In the genomic region with DNA sequence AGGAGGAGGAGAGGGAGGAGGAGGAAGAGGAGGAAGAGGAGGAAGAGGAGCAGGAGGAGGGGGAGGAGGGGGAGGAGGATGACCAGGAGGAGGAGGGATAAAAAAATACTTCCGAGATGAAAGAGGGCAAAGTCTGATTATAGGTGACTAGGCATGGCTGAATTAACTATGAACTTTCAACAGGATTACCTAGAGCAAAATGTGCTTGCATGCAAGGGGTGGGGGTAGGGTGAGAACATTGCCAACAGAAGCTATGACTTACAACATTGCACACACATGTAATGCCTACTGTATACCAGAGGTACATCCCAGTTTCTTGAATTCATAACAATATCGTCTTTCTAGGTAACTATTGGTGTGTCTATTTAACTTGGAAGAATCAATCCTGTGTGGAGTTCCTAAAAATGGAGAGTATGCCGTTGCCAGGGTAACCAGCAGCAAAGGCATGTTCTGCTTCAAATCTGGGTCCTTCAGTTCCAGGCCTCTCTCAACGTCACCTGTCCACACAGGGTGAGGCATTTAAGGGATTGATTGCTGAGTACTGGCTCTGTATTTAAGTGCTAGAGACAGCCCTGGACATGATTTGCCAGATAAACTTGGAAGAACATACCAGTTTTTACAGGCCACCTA, we compare ENCODE assay signal across 31 mouse cellular contexts. TPM values are rescaled to one million over a fixed set of nuclear protein-coding genes. Genes with fewer than 3 reads are reported as not detected.
DNase-seq lines count a peak whose midpoint lies in the region; ATAC-seq and TF ChIP-seq lines count a peak whose summit lies in the region.
"Had no signal": no experiment of that assay in that cellular context is flagged by ENCODE, and none has a peak within 500 bp of the region (broad histone marks: within the 10 kb centered on the region; RNA-seq: fewer than 3 reads in every experiment).

No protein-coding gene starts in this region.

- TF ChIP-seq CTCF in kidney, postnatal 0 days (IDR thresholded peaks at IDR 0.05; ENCODE audit: low read depth), result no peak
- TF ChIP-seq CTCF in liver, adult 2 months (IDR thresholded peaks at IDR 0.05; ENCODE audit: low read depth, low read length), result no peak
- no peak for TF ChIP-seq CTCF in small intestine, adult 2 months (IDR thresholded peaks at IDR 0.05; ENCODE audit: extremely low read depth, insufficient read length, insufficient replicate concordance, low read depth, low read length)

- ATAC-seq in frontal cortex, adult (ENCODE audit: low TSS enrichment), result peak; percentile 78
- no peak for ATAC-seq in kidney, postnatal 0 days (replicated peaks; ENCODE audit: low FRiP score, low read depth)
- ATAC-seq: hindbrain, embryonic 16.5 days; liver, embryonic 12.5 days had no signal

- WGBS in kidney, postnatal 0 days, result 80% methylated on average over 4 of the region's 4 CpGs
- 22% methylated on average over 4 of the region's 4 CpGs for WGBS in liver, adult 2 months
- WGBS in small intestine, adult 2 months, result 57% methylated on average over 4 of the region's 4 CpGs

- H3K9me3 ChIP-seq in kidney, postnatal 0 days (replicated peaks; ENCODE audit: low read length), result no peaks in the 10 kb centered on the region
- H3K9me3 ChIP-seq: embryonic facial prominence, embryonic 13.5 days; forebrain, embryonic 12.5 days; heart, embryonic 10.5 days; midbrain, embryonic 10.5 days; neural tube, embryonic 12.5 days had no signal

- no peak for TF ChIP-seq POLR2A in liver, adult 2 months (IDR thresholded peaks at IDR 0.05; ENCODE audit: extremely low read depth, insufficient read depth, low read length)
- TF ChIP-seq POLR2A in small intestine, adult 2 months (IDR thresholded peaks at IDR 0.05; ENCODE audit: low read depth, low read length), result no peak

- no peaks in the 10 kb centered on the region for H3K27me3 ChIP-seq in kidney, postnatal 0 days (ENCODE audit: insufficient read depth, low read length)
- no peaks in the 10 kb centered on the region for H3K27me3 ChIP-seq in liver, adult 2 months (ENCODE audit: control insufficient read depth, insufficient read depth, low read length)
- H3K27me3 ChIP-seq in small intestine, adult 2 months (ENCODE audit: control insufficient read depth, insufficient read depth, low read length), result no peaks in the 10 kb centered on the region
- H3K27me3 ChIP-seq: embryonic facial prominence, embryonic 13.5 days; forebrain, embryonic 12.5 days; liver, embryonic 12.5 days; neural tube, embryonic 12.5 days had no signal

- no peak for DNase-seq in frontal cortex, postnatal 25 days (ENCODE audit: low spot score in 2 of 2)
- peak; percentile 6 for DNase-seq in kidney, postnatal 0 days (ENCODE audit: low spot score)
- DNase-seq in kidney, postnatal 10 days, result no peak
- peak; percentile 89 for DNase-seq in liver, adult 2 months (ENCODE audit: extremely low read depth, low read depth, low spot score)
- DNase-seq in liver, result no peak
- DNase-seq: adrenal gland, postnatal 10 days; cerebellum, adult 2 months; cerebellum, postnatal 25 days; embryo, embryonic 11 days; gastrocnemius, postnatal 10 days; kidney, adult 11 months; lung, adult 18-20 months; lung, postnatal 10 days; thymus, adult 2 months; thymus, postnatal 4 days had no signal

- no peak overlapping the region for H3K4me3 ChIP-seq in kidney, postnatal 0 days (replicated peaks; ENCODE audit: low read depth, low read length)
- peak overlapping the region; percentile 61 for H3K4me3 ChIP-seq in liver, adult 2 months (ENCODE audit: insufficient read depth, low read depth, low read length)
- peak overlapping the region; percentile 27; the same call in 1 of the 2 replicates for H3K4me3 ChIP-seq in small intestine, adult 2 months (ENCODE audit: low read depth, low read length)
- H3K4me3 ChIP-seq: embryonic facial prominence, embryonic 13.5 days; erythroblast, embryonic 14.5 days; forebrain, embryonic 12.5 days; heart, embryonic 10.5 days; layer of hippocampus, adult 2 months; left cerebral cortex, adult 2 months; liver, embryonic 12.5 days; midbrain, embryonic 10.5 days; neural tube, embryonic 12.5 days had no signal

- H3K36me3 ChIP-seq in kidney, postnatal 0 days (ENCODE audit: insufficient read depth, low read length), result no peaks in the 10 kb centered on the region
- peaks cover 28% of the 10 kb centered on the region for H3K36me3 ChIP-seq in liver, adult 2 months (ENCODE audit: control insufficient read depth, insufficient read depth, low read length)
- H3K36me3 ChIP-seq in small intestine, adult 2 months (ENCODE audit: control insufficient read depth, insufficient read depth, low read length), result no peaks in the 10 kb centered on the region; the same call in 1 of the 2 replicates
- H3K36me3 ChIP-seq: embryonic facial prominence, embryonic 13.5 days; forebrain, embryonic 12.5 days; heart, embryonic 10.5 days; liver, embryonic 12.5 days; midbrain, embryonic 10.5 days; neural tube, embryonic 12.5 days had no signal

- no peak overlapping the region for H3K9ac ChIP-seq in kidney, postnatal 0 days (ENCODE audit: low read depth, low read length)
- peak overlapping the region; percentile 77 for H3K9ac ChIP-seq in liver, adult 2 months (ENCODE audit: low read depth, low read length)
- H3K9ac ChIP-seq: embryonic facial prominence, embryonic 13.5 days; forebrain, embryonic 12.5 days; liver, embryonic 12.5 days; neural tube, embryonic 12.5 days had no signal

- H3K4me1 ChIP-seq in kidney, postnatal 0 days (replicated peaks; ENCODE audit: insufficient read depth, low read length), result no peaks in the 10 kb centered on the region
- H3K4me1 ChIP-seq in liver, adult 2 months (ENCODE audit: control insufficient read depth, insufficient read depth, low read length), result peaks cover 35% of the 10 kb centered on the region
- H3K4me1 ChIP-seq in small intestine, adult 2 months (ENCODE audit: control insufficient read depth, insufficient read depth, insufficient read length, low read length), result peaks cover 33% of the 10 kb centered on the region; the same call in 1 of the 2 replicates
- H3K4me1 ChIP-seq: embryonic facial prominence, embryonic 13.5 days; forebrain, embryonic 12.5 days; heart, embryonic 10.5 days; liver, embryonic 12.5 days; neural tube, embryonic 12.5 days had no signal

- H3K4me2 ChIP-seq in kidney, postnatal 0 days (ENCODE audit: low read length), result no peak overlapping the region
- H3K4me2 ChIP-seq: embryonic facial prominence, embryonic 13.5 days; forebrain, embryonic 12.5 days; liver, embryonic 12.5 days; neural tube, embryonic 12.5 days had no signal

- no peak overlapping the region for H3K27ac ChIP-seq in kidney, postnatal 0 days
- H3K27ac ChIP-seq in liver, adult 2 months (replicated peaks; ENCODE audit: insufficient read depth, low read depth, low read length), result peak overlapping the region; percentile 82
- peak overlapping the region; percentile 68; the same call in 1 of the 2 replicates for H3K27ac ChIP-seq in small intestine, adult 2 months (ENCODE audit: insufficient read depth, low read depth, low read length)
- H3K27ac ChIP-seq: embryonic facial prominence, embryonic 13.5 days; forebrain, embryonic 12.5 days; heart, embryonic 10.5 days; layer of hippocampus, adult 2 months; left cerebral cortex, adult 2 months; liver, embryonic 12.5 days; midbrain, embryonic 10.5 days; neural tube, embryonic 12.5 days had no signal

- H3K79me2 ChIP-seq in liver, adult 2 months (ENCODE audit: control insufficient read depth, insufficient read depth, low read length), result 0 out of 2 replicates have a peak, but pooled peaks cover 3% of the 10 kb centered on the region

RNA-seq across cellular contexts. Expression of a gene that starts 1.3 kb away (rescaled TPM):
- polyA plus RNA-seq in kidney, postnatal 0 days (2015; fragmentation: Nextera tagmentation; extraction: Ambion mirVana), result 1.7 and 2.4 TPM in 2 replicates
- total RNA-seq in liver, adult 2 months (2014; rRNA removed), result 493 and 530 TPM in 2 replicates
- 222 and 270 TPM in 2 replicates for polyA plus RNA-seq in liver, adult 2 months (2012; rRNA removed)
- polyA plus RNA-seq in small intestine, adult 2 months (2012; rRNA removed), result 4.5 and 40.8 TPM in 2 replicates
- total RNA-seq: gastrocnemius, postnatal 10 days; granulocyte monocyte progenitor cell, adult 5-6 weeks; hematopoietic stem cell, adult 5-6 weeks; layer of hippocampus, adult 2 months; left cerebral cortex, adult 2 months had no signal
- polyA plus RNA-seq: cerebellum, adult 2 months; embryonic facial prominence, embryonic 13.5 days; erythroblast, embryonic 14.5 days; forebrain, embryonic 12.5 days; heart, embryonic 10.5 days; hindbrain, embryonic 16.5 days; limb, embryonic 11.5 days; midbrain, embryonic 10.5 days; neural tube, embryonic 12.5 days had no signal

RNA-seq across cellular contexts. Expression of a gene that starts 48.9 kb away (rescaled TPM):
- polyA plus RNA-seq in kidney, postnatal 0 days (2015; fragmentation: Nextera tagmentation; extraction: Ambion mirVana), result 2.6 and 2.7 TPM in 2 replicates
- 135 and 161 TPM in 2 replicates for total RNA-seq in liver, adult 2 months (2014; rRNA removed)
- 80.8 and 82.7 TPM in 2 replicates for polyA plus RNA-seq in liver, adult 2 months (2012; rRNA removed)
- polyA plus RNA-seq in small intestine, adult 2 months (2012; rRNA removed), result 1.9 and 4.0 TPM in 2 replicates
- total RNA-seq: granulocyte monocyte progenitor cell, adult 5-6 weeks; hematopoietic stem cell, adult 5-6 weeks; layer of hippocampus, adult 2 months; left cerebral cortex, adult 2 months had no signal
- polyA plus RNA-seq: cerebellum, adult 2 months; embryonic facial prominence, embryonic 13.5 days; erythroblast, embryonic 14.5 days; forebrain, embryonic 12.5 days; heart, embryonic 10.5 days; hindbrain, embryonic 16.5 days; limb, embryonic 11.5 days; midbrain, embryonic 10.5 days; neural tube, embryonic 12.5 days had no signal

RNA-seq across cellular contexts. Expression of a gene that starts 58.8 kb away (rescaled TPM):
- polyA plus RNA-seq in kidney, postnatal 0 days (2015; fragmentation: Nextera tagmentation; extraction: Ambion mirVana), result 0.08 and 0.13 TPM in 2 replicates
- total RNA-seq in liver, adult 2 months (2014; rRNA removed), result 147 and 240 TPM in 2 replicates
- 90.3 and 127 TPM in 2 replicates for polyA plus RNA-seq in liver, adult 2 months (2012; rRNA removed)
- 0.34 and 2.1 TPM in 2 replicates for polyA plus RNA-seq in small intestine, adult 2 months (2012; rRNA removed)
- total RNA-seq: gastrocnemius, postnatal 10 days; granulocyte monocyte progenitor cell, adult 5-6 weeks; hematopoietic stem cell, adult 5-6 weeks; layer of hippocampus, adult 2 months; left cerebral cortex, adult 2 months had no signal
- polyA plus RNA-seq: cerebellum, adult 2 months; embryonic facial prominence, embryonic 13.5 days; erythroblast, embryonic 14.5 days; forebrain, embryonic 12.5 days; heart, embryonic 10.5 days; heart, embryonic 16.5 days; hindbrain, embryonic 16.5 days; limb, embryonic 11.5 days; midbrain, embryonic 10.5 days; neural tube, embryonic 12.5 days had no signal

Comparison
In these comparisons a context has a peak if more than half of its experiments do, and no peak if none do; other contexts are left out.
1. DNase-seq: peak in kidney, postnatal 0 days (single experiment) and liver, adult 2 months (single experiment); none in frontal cortex, postnatal 25 days (0 of 2), kidney, postnatal 10 days (single experiment) and liver (single experiment).
2. RNA of a gene that starts 48.9 kb away (polyA plus RNA-seq): 80.8 to 82.7 TPM in liver, adult 2 months; 2.6 to 2.7 TPM in kidney, postnatal 0 days and 1.9 to 4.0 TPM in small intestine, adult 2 months; every median in the first group is over 10 times any median in the second.
3. RNA of a gene that starts 58.8 kb away (polyA plus RNA-seq): 90.3 to 127 TPM in liver, adult 2 months; 0.34 to 2.1 TPM in small intestine, adult 2 months and 0.08 to 0.13 TPM in kidney, postnatal 0 days; every median in the first group is over 10 times any median in the second.